Mouse (Mus musculus) spleen, adult 2 months (tissue): ENCODE results near the gene Sh3bp1.
A peak's percentile ranks its signal among the peaks of the same experiment; 100 is the strongest.

ENCODE experiments used
- CTCF ChIP-seq: fragments of 200-500 bp; IDR thresholded peaks from 2 replicates; pipeline ENCODE4 v1.5.1; 2011; ENCODE audit warnings: mild to moderate bottlenecking, inconsistent platforms; ENCODE audit not compliant: insufficient read depth, insufficient read length, insufficient replicate concordance; ENCODE audit errors: extremely low read depth
- POLR2A ChIP-seq: fragments of 200-500 bp; IDR thresholded peaks from 2 replicates; pipeline ENCODE4 v1.6.1; 2011; ENCODE audit warnings: low read depth, low read length, inconsistent platforms

GRCm38 (mm10) chr15:78869775-78870174, 29.8 kb upstream of the Sh3bp1 start:
- TF ChIP-seq POLR2A, result no peak
- TF ChIP-seq CTCF, result peak; percentile 36; the same call in 1 of the 2 replicates
